Mouse (Mus musculus): ENCODE measurements around the gene Rpf2. TPM values are rescaled to one million over a fixed set of nuclear protein-coding genes. Genes with fewer than 3 reads are reported as not detected.

The Rpf2 gene
- total and polyA plus RNA-seq, 3 experiments = 78.2 to 174 (median 101) TPM

GRCm38 (mm10) chr10:40189689-40190088 lies 57.1 kb downstream of the Rpf2 start:
- dilution Hi-C loops (cut with MboI; ENCODE audit: extremely low pct_ligation_motif_present, extremely low pct_unique_long_range_greater_than_20kb, low sequenced_read_pairs) = no loop called here
- DNase-seq (ENCODE audit: extremely low read depth) = no peak

GRCm38 (mm10) chr10:40188831-40189230 lies 58.0 kb downstream of the Rpf2 start:
- no peak for TF ChIP-seq SIN3A (IDR thresholded peaks at IDR 0.05; ENCODE audit: low read length)
- no peaks in the 10 kb centered on the region for H3K27me3 ChIP-seq (replicated peaks)
- H3K4me3 ChIP-seq (replicated peaks in 1 of 3; ENCODE audit: low read depth in 2 of 3, low read length in 2 of 3, poor library complexity in 1 of 3) = no peak overlapping the region
- H3K4me1 ChIP-seq (ENCODE audit: control insufficient read depth in 1 of 2, insufficient read depth in 2 of 2) = peaks cover 5 to 18% of the 10 kb centered on the region in 2 experiments; a peak in 3 of 4 replicates
- dilution Hi-C loops (cut with MboI; ENCODE audit: extremely low pct_ligation_motif_present, extremely low pct_unique_long_range_greater_than_20kb, low sequenced_read_pairs) (no loop called here), in situ Hi-C loops (cut with MboI; ENCODE audit: low pct_ligation_motif_present, low pct_unique_long_range_greater_than_20kb, low sequenced_read_pairs) (loop anchor here (10.0 kb wide), 1 partner anchor 134 kb away; no protein-coding TSS in a partner anchor)
- H3K27ac ChIP-seq (ENCODE audit: insufficient read depth, low read depth) = no peak overlapping the region
- no peak for DNase-seq (ENCODE audit: extremely low read depth)
- H3K9me3 ChIP-seq (replicated peaks; ENCODE audit: low read length) = no peaks in the 10 kb centered on the region
- no peaks in the 10 kb centered on the region for H3K36me3 ChIP-seq (replicated peaks in 1 of 2; ENCODE audit: control insufficient read depth in 1 of 2, insufficient read depth in 1 of 2, low read length in 1 of 2)
- no peaks in the 10 kb centered on the region for H3K79me2 ChIP-seq (replicated peaks; ENCODE audit: control insufficient read depth, extremely low read depth, insufficient read depth, poor library complexity, severe bottlenecking)
- no peak overlapping the region for H3K4me2 ChIP-seq (ENCODE audit: insufficient read depth, low read depth, poor library complexity, severe bottlenecking)
- no peak overlapping the region for H3K9ac ChIP-seq (ENCODE audit: insufficient read depth, low read depth)

More at GRCm38 (mm10) chr10:40189689-40190088, 57.1 kb downstream of the Rpf2 start:
- no peak overlapping the region for H3K4me2 ChIP-seq (ENCODE audit: insufficient read depth, low read depth, poor library complexity, severe bottlenecking)
- H3K36me3 ChIP-seq (replicated peaks in 1 of 2; ENCODE audit: control insufficient read depth in 1 of 2, insufficient read depth in 1 of 2, low read length in 1 of 2) = no peaks in the 10 kb centered on the region
- in situ Hi-C loops (cut with MboI; ENCODE audit: low pct_ligation_motif_present, low pct_unique_long_range_greater_than_20kb, low sequenced_read_pairs) = loop anchor here (10.0 kb wide), 1 partner anchor 135 kb away; no protein-coding TSS in a partner anchor
- H3K27me3 ChIP-seq (replicated peaks) = no peaks in the 10 kb centered on the region
- no peak overlapping the region for H3K4me3 ChIP-seq (replicated peaks in 1 of 3; ENCODE audit: low read depth in 2 of 3, low read length in 2 of 3, poor library complexity in 1 of 3)
- H3K27ac ChIP-seq (ENCODE audit: insufficient read depth, low read depth) = no peak overlapping the region
- H3K9me3 ChIP-seq (replicated peaks; ENCODE audit: low read length) = no peaks in the 10 kb centered on the region
- H3K4me1 ChIP-seq (ENCODE audit: control insufficient read depth in 1 of 2, insufficient read depth in 2 of 2) = peaks cover 5 to 18% of the 10 kb centered on the region in 2 experiments; a peak in 3 of 4 replicates
- no peak for TF ChIP-seq POLR2AphosphoS2 (IDR thresholded peaks at IDR 0.05; ENCODE audit: low read depth, low read length)
- TF ChIP-seq JUN (IDR thresholded peaks at IDR 0.05; ENCODE audit: insufficient read depth, low read depth, low read length) = no peak
- TF ChIP-seq MAFK (IDR thresholded peaks at IDR 0.05; ENCODE audit: insufficient replicate concordance, low read length) = no peak
- no peak for TF ChIP-seq SIN3A (IDR thresholded peaks at IDR 0.05; ENCODE audit: low read length)
- TF ChIP-seq ZNF384 (IDR thresholded peaks at IDR 0.05; ENCODE audit: low read depth, low read length) = no peak
- TF ChIP-seq RAD21 (IDR thresholded peaks at IDR 0.05; ENCODE audit: low read depth, low read length) = no peak
- no peak for TF ChIP-seq RCOR1 (conservative IDR thresholded peaks at IDR 0.05; ENCODE audit: low read depth, low read length)
- TF ChIP-seq ZC3H11A (IDR thresholded peaks at IDR 0.05; ENCODE audit: low read depth, low read length) = no peak
- no peak for TF ChIP-seq SMC3 (IDR thresholded peaks at IDR 0.05; ENCODE audit: low read depth, low read length)
- no peak for TF ChIP-seq UBTF (IDR thresholded peaks at IDR 0.05; ENCODE audit: low read depth, low read length)
- TF ChIP-seq ETS1 (conservative IDR thresholded peaks at IDR 0.05; ENCODE audit: low read depth, low read length) = no peak
- TF ChIP-seq KAT2A (IDR thresholded peaks at IDR 0.05; ENCODE audit: insufficient replicate concordance, low read length) = no peak
- no peak for TF ChIP-seq MEF2A (IDR thresholded peaks at IDR 0.05; ENCODE audit: borderline replicate concordance, low read depth, low read length)
- no peak for TF ChIP-seq BHLHE40 (IDR thresholded peaks at IDR 0.05; ENCODE audit: low read depth, low read length)
- no peak for TF ChIP-seq PAX5 (IDR thresholded peaks at IDR 0.05; ENCODE audit: low read length)
- no peak for TF ChIP-seq ZKSCAN1 (IDR thresholded peaks at IDR 0.05; ENCODE audit: borderline replicate concordance, low read depth, low read length)
- TF ChIP-seq MYC (IDR thresholded peaks at IDR 0.05; ENCODE audit: low read depth, low read length) = no peak
- no peaks in the 10 kb centered on the region for H3K79me2 ChIP-seq (replicated peaks; ENCODE audit: control insufficient read depth, extremely low read depth, insufficient read depth, poor library complexity, severe bottlenecking)
- no peak overlapping the region for H3K9ac ChIP-seq (ENCODE audit: insufficient read depth, low read depth)
